Mouse (Mus musculus): ENCODE measurements at regions not wholly inside any gene's neighbourhood (a gene's known extent, or its start where the extent isn't known, plus 50 kb on each side); places are given as distances from the start of the nearest gene placed in this dataset.
A peak's percentile ranks its signal among the peaks of the same experiment; 100 is the strongest.

DNA sequence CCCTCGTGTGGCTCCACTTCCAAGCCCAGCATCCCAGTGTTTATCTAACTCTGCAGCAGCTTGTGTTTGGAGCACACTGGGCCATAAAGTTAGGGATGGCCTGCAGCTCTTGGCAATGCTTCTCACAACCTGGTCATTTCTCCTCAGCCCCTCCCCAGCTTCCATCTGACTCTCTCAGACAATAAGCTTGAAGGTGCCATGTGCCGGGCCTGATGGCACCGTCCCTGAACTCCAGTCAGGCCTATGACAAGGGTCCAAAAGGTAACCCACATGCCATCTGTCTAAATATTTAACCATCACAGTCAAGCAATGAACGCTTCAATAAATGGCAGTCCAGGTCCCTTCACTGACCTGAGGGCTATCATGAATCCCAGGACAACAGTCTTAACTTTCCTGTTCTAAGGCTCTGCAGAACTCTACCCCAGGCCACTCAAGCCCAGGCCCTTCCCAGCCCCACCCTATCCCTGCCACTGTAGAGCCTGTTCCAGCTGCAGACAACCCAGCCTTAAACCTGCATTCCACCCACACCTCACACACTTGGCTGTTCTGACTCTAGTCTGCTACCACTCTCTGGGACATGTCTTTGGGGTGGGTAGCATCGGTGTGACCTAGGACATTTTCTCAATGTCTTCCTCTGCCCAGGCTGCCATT, 111.8 kb downstream of the Banf2 start:
- H3K4me2 ChIP-seq (ENCODE audit: low read depth, low read length), result no peak overlapping the region
- H3K4me1 ChIP-seq (ENCODE audit: control insufficient read depth, low read depth, low read length), result no peaks in the 10 kb centered on the region
- ATAC-seq (ENCODE audit: low read depth), result no peak
- H3K27ac ChIP-seq (ENCODE audit: low read length), result no peak overlapping the region
- no peaks in the 10 kb centered on the region for H3K36me3 ChIP-seq (ENCODE audit: control insufficient read depth, insufficient read depth)
- no peak overlapping the region for H3K9ac ChIP-seq (ENCODE audit: low read depth, low read length)
- no peak overlapping the region for H3K4me3 ChIP-seq (ENCODE audit: low read depth, low read length)
- no peaks in the 10 kb centered on the region for H3K27me3 ChIP-seq (ENCODE audit: control insufficient read depth, insufficient read depth, low read depth, low read length)
- H3K9me3 ChIP-seq (replicated peaks; ENCODE audit: control insufficient read depth, low read length), result no peaks in the 10 kb centered on the region
- 58% methylated on average over 5 of the region's 5 CpGs for WGBS (ENCODE audit: insufficient replicate concordance)

DNA sequence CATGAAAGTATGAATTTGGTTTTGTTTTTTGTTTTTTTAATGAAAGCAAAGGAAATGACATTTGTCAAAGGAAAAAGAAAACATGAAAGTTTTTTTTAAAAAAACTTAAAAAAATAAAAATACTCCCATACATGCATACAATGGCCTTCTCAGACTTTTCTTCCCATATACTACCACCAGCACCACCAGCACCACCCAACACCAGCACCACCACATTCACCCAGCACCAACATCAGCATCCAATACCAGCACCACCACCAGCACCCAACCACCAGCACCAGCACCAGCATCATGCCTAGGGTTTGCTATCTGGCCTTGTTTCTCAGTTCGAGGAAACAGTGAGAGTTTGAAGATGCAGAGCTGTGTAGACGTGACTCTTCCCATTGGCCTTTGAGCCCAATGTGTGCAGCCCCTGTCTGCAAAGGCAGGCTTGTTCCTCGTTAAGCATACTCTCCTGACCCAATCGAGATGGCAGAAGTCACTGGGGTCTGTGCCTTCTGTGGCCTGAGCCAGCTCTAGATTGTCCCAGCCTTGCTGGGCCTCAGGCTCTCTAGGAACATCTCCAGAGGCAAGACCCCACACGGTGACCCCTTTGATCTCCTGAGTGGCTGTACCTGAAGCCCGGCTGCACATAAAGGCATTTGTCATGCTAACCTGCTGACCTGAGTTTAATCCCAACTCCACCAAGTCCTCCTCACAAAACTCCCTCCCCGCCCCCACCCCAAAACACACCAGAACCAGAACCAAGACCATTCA, 113.8 kb upstream of the Mgme1 start:
- H3K27me3 ChIP-seq (ENCODE audit: control insufficient read depth, insufficient read depth, low read depth, low read length), result no peaks in the 10 kb centered on the region
- no peaks in the 10 kb centered on the region for H3K9me3 ChIP-seq (replicated peaks; ENCODE audit: control insufficient read depth, low read length)
- H3K9ac ChIP-seq (ENCODE audit: low read depth, low read length), result no peak overlapping the region
- no peak overlapping the region for H3K4me3 ChIP-seq (ENCODE audit: low read depth, low read length)
- whole genome bisulfite sequencing (ENCODE audit: insufficient replicate concordance), result 63% methylated on average over 7 of the region's 7 CpGs
- no peak overlapping the region for H3K4me2 ChIP-seq (ENCODE audit: low read depth, low read length)
- H3K4me1 ChIP-seq (ENCODE audit: control insufficient read depth, low read depth, low read length), result no peaks in the 10 kb centered on the region; the same call in none of the 2 replicates
- H3K36me3 ChIP-seq (ENCODE audit: control insufficient read depth, insufficient read depth), result no peaks in the 10 kb centered on the region
- no peak for ATAC-seq (ENCODE audit: low read depth)
- no peak overlapping the region for H3K27ac ChIP-seq (ENCODE audit: low read length)

DNA sequence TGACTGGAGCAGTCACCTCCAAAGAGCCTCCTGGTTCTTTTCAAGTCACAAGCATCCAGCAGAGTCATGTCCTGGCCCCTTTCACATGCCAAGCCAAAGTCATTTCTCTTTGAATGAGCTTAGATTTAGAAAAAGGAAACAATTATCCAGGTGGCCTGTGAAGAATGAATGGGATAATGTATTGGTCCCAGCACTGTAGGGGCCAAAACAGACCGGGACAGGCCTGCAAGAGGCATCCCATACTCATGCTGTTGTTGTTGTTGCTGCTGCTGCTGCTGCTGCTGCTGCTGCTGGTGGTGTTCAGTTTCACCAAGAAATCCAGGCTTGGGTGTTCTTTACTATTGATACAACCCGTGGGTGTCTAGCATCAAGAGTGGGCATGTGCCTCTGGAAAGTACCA, 113.1 kb upstream of the Mgme1 start:
- no peak overlapping the region for H3K9ac ChIP-seq (ENCODE audit: low read depth, low read length)
- no peaks in the 10 kb centered on the region for H3K36me3 ChIP-seq (ENCODE audit: control insufficient read depth, insufficient read depth)
- no peaks in the 10 kb centered on the region; the same call in none of the 2 replicates for H3K4me1 ChIP-seq (ENCODE audit: control insufficient read depth, low read depth, low read length)
- WGBS (ENCODE audit: insufficient replicate concordance), result 56% methylated on average over 2 of the region's 2 CpGs
- no peak overlapping the region for H3K4me3 ChIP-seq (ENCODE audit: low read depth, low read length)
- no peaks in the 10 kb centered on the region for H3K27me3 ChIP-seq (ENCODE audit: control insufficient read depth, insufficient read depth, low read depth, low read length)
- no peaks in the 10 kb centered on the region for H3K9me3 ChIP-seq (replicated peaks; ENCODE audit: control insufficient read depth, low read length)
- no peak overlapping the region for H3K4me2 ChIP-seq (ENCODE audit: low read depth, low read length)
- ATAC-seq (ENCODE audit: low read depth), result no peak
- H3K27ac ChIP-seq (ENCODE audit: low read length), result no peak overlapping the region

DNA sequence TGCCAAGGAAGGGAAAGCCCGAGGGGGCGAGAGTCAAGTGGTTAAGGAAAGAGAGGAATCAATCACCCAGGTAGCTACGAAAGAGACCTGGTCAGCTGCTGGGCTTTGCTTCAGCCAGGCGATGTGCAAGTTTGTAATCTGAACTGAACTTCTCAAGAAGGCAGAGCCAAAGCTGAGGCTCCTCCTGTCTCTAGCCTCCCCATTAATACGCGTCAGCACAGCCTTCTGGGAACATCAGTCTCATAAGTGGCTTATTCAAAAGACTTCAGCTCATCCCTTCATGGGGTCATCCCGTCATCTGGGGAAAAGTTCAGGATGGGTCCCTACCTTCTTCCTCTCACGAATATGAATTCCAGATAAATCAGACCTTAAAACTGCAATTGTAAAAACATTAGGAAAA, 112.2 kb upstream of the Mgme1 start:
- 56% methylated on average over 8 of the region's 8 CpGs for WGBS (ENCODE audit: insufficient replicate concordance)
- H3K27me3 ChIP-seq (ENCODE audit: control insufficient read depth, insufficient read depth, low read depth, low read length), result no peaks in the 10 kb centered on the region
- no peak overlapping the region for H3K27ac ChIP-seq (ENCODE audit: low read length)
- ATAC-seq (ENCODE audit: low read depth), result no peak
- H3K4me1 ChIP-seq (ENCODE audit: control insufficient read depth, low read depth, low read length), result no peaks in the 10 kb centered on the region; the same call in none of the 2 replicates
- no peaks in the 10 kb centered on the region for H3K36me3 ChIP-seq (ENCODE audit: control insufficient read depth, insufficient read depth)
- H3K9ac ChIP-seq (ENCODE audit: low read depth, low read length), result no peak overlapping the region
- no peaks in the 10 kb centered on the region for H3K9me3 ChIP-seq (replicated peaks; ENCODE audit: control insufficient read depth, low read length)
- no peak overlapping the region for H3K4me2 ChIP-seq (ENCODE audit: low read depth, low read length)
- no peak overlapping the region for H3K4me3 ChIP-seq (ENCODE audit: low read depth, low read length)

DNA sequence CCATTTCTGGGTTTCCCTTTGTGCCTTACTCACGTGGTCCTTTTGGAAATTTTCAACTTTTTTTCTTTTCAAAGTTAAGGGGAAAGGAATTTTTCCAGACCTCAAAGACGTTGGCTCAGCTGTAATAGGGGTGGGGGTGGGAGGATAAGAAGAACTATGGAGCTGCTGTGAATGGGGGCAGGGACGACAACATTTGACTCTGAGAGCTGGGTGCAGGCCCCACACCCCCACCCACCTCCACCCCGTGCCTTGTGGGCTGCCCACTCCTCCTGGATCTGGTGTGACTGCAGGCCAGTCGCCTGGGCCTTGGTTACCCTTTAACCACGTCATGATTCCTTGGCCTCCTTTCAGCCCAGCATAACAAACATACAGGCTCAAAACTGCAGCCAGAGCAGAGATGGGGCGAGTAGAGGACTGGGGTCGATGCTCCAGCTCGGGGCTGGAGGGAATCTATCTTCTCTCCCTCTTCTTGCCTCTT, 110.6 kb upstream of the Mgme1 start:
- peak; percentile 67 for ATAC-seq (ENCODE audit: low read depth)
- H3K4me2 ChIP-seq (ENCODE audit: low read depth, low read length), result no peak overlapping the region
- no peak overlapping the region for H3K27ac ChIP-seq (ENCODE audit: low read length)
- H3K9ac ChIP-seq (ENCODE audit: low read depth, low read length), result no peak overlapping the region
- no peaks in the 10 kb centered on the region; the same call in none of the 2 replicates for H3K4me1 ChIP-seq (ENCODE audit: control insufficient read depth, low read depth, low read length)
- no peaks in the 10 kb centered on the region for H3K9me3 ChIP-seq (replicated peaks; ENCODE audit: control insufficient read depth, low read length)
- H3K36me3 ChIP-seq (ENCODE audit: control insufficient read depth, insufficient read depth), result no peaks in the 10 kb centered on the region
- H3K4me3 ChIP-seq (ENCODE audit: low read depth, low read length), result no peak overlapping the region
- 37% methylated on average over 9 of the region's 9 CpGs for WGBS (ENCODE audit: insufficient replicate concordance)
- H3K27me3 ChIP-seq (ENCODE audit: control insufficient read depth, insufficient read depth, low read depth, low read length), result no peaks in the 10 kb centered on the region

DNA sequence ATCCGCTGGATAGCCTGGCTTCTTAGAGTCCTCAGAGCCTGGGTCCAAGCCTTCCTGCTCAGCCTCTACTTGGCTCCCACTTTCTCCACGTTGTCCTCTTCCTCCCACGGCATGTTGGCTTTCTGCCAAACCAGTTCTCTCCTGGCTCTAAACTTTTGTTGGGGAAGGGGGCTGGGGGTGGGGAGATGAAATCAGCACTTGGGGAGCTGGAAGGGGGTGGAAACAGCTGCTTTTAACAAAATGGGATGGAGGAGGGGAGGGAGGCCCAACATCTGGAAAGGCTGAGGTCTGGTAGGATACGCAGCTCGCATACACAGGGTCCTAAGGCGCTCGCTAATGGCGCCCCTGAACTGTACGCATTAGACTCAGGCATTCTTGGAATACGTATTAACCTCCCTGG, 110.0 kb upstream of the Mgme1 start:
- Histone ChIP-seq H3K9ac (ENCODE audit: low read depth, low read length) (no peak overlapping the region), H3K4me3 (ENCODE audit: low read depth, low read length) (no peak overlapping the region), H3K36me3 (ENCODE audit: control insufficient read depth, insufficient read depth) (no peaks in the 10 kb centered on the region), H3K4me1 (ENCODE audit: control insufficient read depth, low read depth, low read length) (no peaks in the 10 kb centered on the region; the same call in none of the 2 replicates), H3K27me3 (ENCODE audit: control insufficient read depth, insufficient read depth, low read depth, low read length) (no peaks in the 10 kb centered on the region), H3K4me2 (ENCODE audit: low read depth, low read length) (no peak overlapping the region), H3K27ac (ENCODE audit: low read length) (no peak overlapping the region), H3K9me3 (replicated peaks; ENCODE audit: control insufficient read depth, low read length) (no peaks in the 10 kb centered on the region)
- no peak for ATAC-seq (ENCODE audit: low read depth)
- 60% methylated on average over 10 of the region's 10 CpGs for WGBS (ENCODE audit: insufficient replicate concordance)

DNA sequence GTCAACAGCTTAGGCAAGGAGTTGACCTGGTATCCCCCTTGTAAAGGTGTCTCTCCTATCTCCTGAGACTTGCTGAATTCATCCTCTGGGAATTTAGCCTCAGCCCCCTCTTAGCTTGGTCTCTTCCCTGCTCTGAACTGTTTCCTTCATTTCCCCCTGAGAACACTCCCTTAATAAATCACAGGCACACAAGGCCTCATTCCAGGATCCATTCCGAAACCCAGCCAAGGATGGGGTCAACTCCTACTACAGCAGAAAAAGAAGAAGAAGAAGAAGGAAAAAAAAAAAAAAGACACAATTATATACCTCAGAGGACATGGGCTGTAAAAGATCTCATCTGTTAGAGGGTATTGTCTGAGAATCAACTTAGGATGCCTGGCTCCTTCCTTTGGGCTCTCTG, 108.6 kb upstream of the Mgme1 start:
- no peak overlapping the region for H3K4me2 ChIP-seq (ENCODE audit: low read depth, low read length)
- no peak overlapping the region for H3K27ac ChIP-seq (ENCODE audit: low read length)
- no peaks in the 10 kb centered on the region for H3K27me3 ChIP-seq (ENCODE audit: control insufficient read depth, insufficient read depth, low read depth, low read length)
- no peaks in the 10 kb centered on the region for H3K36me3 ChIP-seq (ENCODE audit: control insufficient read depth, insufficient read depth)
- ATAC-seq (ENCODE audit: low read depth), result no peak
- no peak overlapping the region for H3K9ac ChIP-seq (ENCODE audit: low read depth, low read length)
- no peak overlapping the region for H3K4me3 ChIP-seq (ENCODE audit: low read depth, low read length)
- H3K4me1 ChIP-seq (ENCODE audit: control insufficient read depth, low read depth, low read length), result peaks cover 6% of the 10 kb centered on the region
- no peaks in the 10 kb centered on the region for H3K9me3 ChIP-seq (replicated peaks; ENCODE audit: control insufficient read depth, low read length)
- 61% methylated on average over 1 of the region's 1 CpGs for WGBS (ENCODE audit: insufficient replicate concordance)

DNA sequence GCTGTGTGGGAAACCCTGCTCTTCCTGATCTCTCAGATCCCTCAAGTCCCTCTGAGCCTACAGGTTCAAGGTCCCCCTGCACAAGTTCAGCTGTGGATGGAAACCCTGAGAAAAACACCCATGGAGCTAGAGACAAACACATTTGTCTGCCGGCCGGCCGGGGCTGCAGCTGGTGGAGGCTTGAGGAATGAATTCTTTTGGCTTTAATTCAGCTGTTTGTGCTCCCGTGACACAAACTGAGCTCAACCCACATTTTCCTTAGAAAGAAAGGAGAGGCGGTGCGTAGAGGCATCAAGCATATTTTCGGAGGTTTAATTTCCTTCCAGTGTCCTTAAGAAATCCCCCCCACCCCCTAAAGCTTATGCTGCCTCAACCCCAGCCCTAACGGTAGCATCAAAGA, 106.4 kb upstream of the Mgme1 start:
- H3K27me3 ChIP-seq (ENCODE audit: control insufficient read depth, insufficient read depth, low read depth, low read length), result no peaks in the 10 kb centered on the region
- no peak overlapping the region for H3K4me3 ChIP-seq (ENCODE audit: low read depth, low read length)
- no peaks in the 10 kb centered on the region for H3K9me3 ChIP-seq (replicated peaks; ENCODE audit: control insufficient read depth, low read length)
- H3K4me2 ChIP-seq (ENCODE audit: low read depth, low read length), result peak overlapping the region; percentile 33; the same call in 1 of the 2 replicates
- H3K9ac ChIP-seq (ENCODE audit: low read depth, low read length), result no peak overlapping the region
- H3K27ac ChIP-seq (ENCODE audit: low read length), result no peak overlapping the region
- WGBS (ENCODE audit: insufficient replicate concordance), result 42% methylated on average over 8 of the region's 8 CpGs
- H3K4me1 ChIP-seq (ENCODE audit: control insufficient read depth, low read depth, low read length), result peaks cover 6% of the 10 kb centered on the region
- ATAC-seq (ENCODE audit: low read depth), result no peak
- no peaks in the 10 kb centered on the region for H3K36me3 ChIP-seq (ENCODE audit: control insufficient read depth, insufficient read depth)
